Mouse (Mus musculus) hindbrain, embryonic 11.5 days (tissue): ENCODE measurements around the gene Tet1. TPM values are rescaled to one million over a fixed set of nuclear protein-coding genes. Genes with fewer than 3 reads are reported as not detected.
"Not testable (repeated sequence)": the region's sequence is repeated elsewhere in the genome, so short reads cannot be mapped to it uniquely, and the experiment has no call there.

ENCODE experiments used
- ATAC-seq: fragments of 200-750 bp; cut with Nextera tagmentation; 2 replicates; pipeline ENCODE4 v1.8.0; 2017; ENCODE audit warnings: mild to moderate bottlenecking, moderate TSS enrichment, moderate library complexity; ENCODE audit not compliant: low FRiP score
- DNase-seq: peaks from one replicate; pipeline ENCODE4 v3.0.0-alpha.2; 2015; ENCODE audit warnings: low spot score
- H3K27ac ChIP-seq: fragments of 300-500 bp; sonication (generic); 2 replicates; pipeline ENCODE4 v1.5.1; 2014; ENCODE audit warnings: mild to moderate bottlenecking, low read depth, low read length
- H3K27me3 ChIP-seq: fragments of 300-500 bp; sonication (generic); 2 replicates; pipeline ENCODE4 v1.6.1; 2014; ENCODE audit warnings: mild to moderate bottlenecking, low read length, moderate library complexity, mixed read lengths; ENCODE audit not compliant: control insufficient read depth, insufficient read depth
- H3K36me3 ChIP-seq: fragments of 300-500 bp; sonication (generic); 2 replicates; pipeline ENCODE4 v1.6.1; 2014; ENCODE audit warnings: mild to moderate bottlenecking, low read length, moderate library complexity, mixed read lengths; ENCODE audit not compliant: control insufficient read depth, insufficient read depth
- H3K4me1 ChIP-seq: fragments of 300-500 bp; sonication (generic); replicated peaks from 2 replicates; pipeline ENCODE4 v1.6.1; 2014; ENCODE audit warnings: low read length, mixed read lengths; ENCODE audit not compliant: control insufficient read depth, insufficient read depth
- H3K4me2 ChIP-seq: fragments of 300-500 bp; sonication (generic); replicated peaks from 2 replicates; pipeline ENCODE4 v1.6.1; 2014; ENCODE audit warnings: mild to moderate bottlenecking, low read depth, low read length
- H3K4me3 ChIP-seq: fragments of 300-500 bp; sonication (generic); 2 replicates; pipeline ENCODE4 v1.5.1; 2014; ENCODE audit warnings: low read depth, low read length
- H3K9ac ChIP-seq: fragments of 300-500 bp; sonication (generic); 2 replicates; pipeline ENCODE4 v1.6.1; 2014; ENCODE audit warnings: low read depth, low read length
- H3K9me3 ChIP-seq: fragments of 300-500 bp; sonication (generic); 2 replicates; pipeline ENCODE4 v1.6.1; 2016; ENCODE audit warnings: low read length; ENCODE audit not compliant: control insufficient read depth
- WGBS: fragments of 180-500 bp; shearing (Covaris S2); extraction: QIAGEN DNeasy Blood & Tissue Kit; methylation state at CpG from one replicate; pipeline ENCODE4 v1.1.7; 2014; 5-methylcytosine and 5-hydroxymethylcytosine counted together
- polyA plus RNA-seq: library from polyadenylated mRNA; unstranded; fragments of >200 nt; fragmentation: Nextera tagmentation; extraction: Ambion mirVana; gene quantifications from 2 replicates; pipeline ENCODE4 v1.2.1, GENCODE M21; 2014

Gene Tet1
- 32.9 and 41.5 TPM in 2 replicates for polyA plus RNA-seq

GRCm38 (mm10) chr10:62908896-62909295, at the start of gene Tet1:
TSS of gene Tet1 (minus strand) at chr10:62908996.
- H3K4me3 ChIP-seq, DNase-seq, H3K4me2 ChIP-seq, H3K9me3 ChIP-seq, H3K36me3 ChIP-seq, H3K27me3 ChIP-seq, H3K27ac ChIP-seq, ATAC-seq, H3K9ac ChIP-seq, H3K4me1 ChIP-seq: not testable (repeated sequence)
- WGBS: no CpG with 5 or more reads among the region's 1 CpGs

DNA sequence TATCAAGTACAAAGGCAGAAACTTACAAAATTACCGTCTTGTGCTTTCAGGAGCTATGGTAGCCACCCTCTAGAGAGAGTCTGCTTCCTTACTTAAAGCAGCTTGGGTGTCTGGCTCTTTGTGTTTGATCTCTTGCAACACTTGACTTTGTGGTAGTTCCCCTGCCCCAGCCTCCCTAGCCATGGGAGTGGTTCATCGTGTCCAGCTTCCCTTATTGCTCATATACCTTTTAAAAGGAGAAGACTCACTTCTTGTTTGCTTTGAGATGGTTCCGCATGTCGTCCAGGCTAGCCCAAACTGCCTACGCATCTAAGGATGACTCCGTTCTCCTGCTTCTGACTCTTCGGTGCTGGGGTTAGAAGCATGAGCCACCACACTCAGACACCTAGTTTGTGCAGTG, 39.8 kb upstream of the Tet1 start:
- Histone ChIP-seq H3K4me2 (no peak overlapping the region), H3K9me3 (no peaks in the 10 kb centered on the region), H3K4me3 (no peak overlapping the region), H3K4me1 (no peaks in the 10 kb centered on the region), H3K27me3 (no peaks in the 10 kb centered on the region), H3K27ac (no peak overlapping the region), H3K36me3 (no peaks in the 10 kb centered on the region), H3K9ac (no peak overlapping the region)
- WGBS: 97% methylated on average over 7 of the region's 7 CpGs
- ATAC-seq (no peak), DNase-seq (no peak)

GRCm38 (mm10) chr10:62946738-62947471, 38.1 kb upstream of the Tet1 start, which contains the start of gene Dna2:
TSS of gene Dna2 (plus strand) at chr10:62947026.
- ATAC-seq (peak; percentile 91), DNase-seq (peak; percentile 93)
- H3K4me1 ChIP-seq: no peaks in the 10 kb centered on the region
- WGBS: under 1% methylated on average over 60 of the region's 68 CpGs
- H3K4me2 ChIP-seq: peak within 1 kb of the TSS; percentile 66
- H3K27ac ChIP-seq: peak within 1 kb of the TSS; percentile 83
- peak within 1 kb of the TSS; percentile 80 for H3K9ac ChIP-seq
- H3K36me3 ChIP-seq: no peaks in the 10 kb centered on the region
- H3K9me3 ChIP-seq: no peaks in the 10 kb centered on the region
- no peaks in the 10 kb centered on the region for H3K27me3 ChIP-seq
- peak within 1 kb of the TSS; percentile 65 for H3K4me3 ChIP-seq

GRCm38 (mm10) chr10:62944975-62945580, 36.3 kb upstream of the Tet1 start:
- no peak for DNase-seq
- H3K27me3 ChIP-seq: no peaks in the 10 kb centered on the region
- H3K4me2 ChIP-seq: no peak overlapping the region
- H3K4me3 ChIP-seq: no peak overlapping the region
- no peaks in the 10 kb centered on the region for H3K9me3 ChIP-seq
- H3K27ac ChIP-seq: no peak overlapping the region
- 87% methylated on average over 10 of the region's 10 CpGs for WGBS
- no peak for ATAC-seq
- no peaks in the 10 kb centered on the region for H3K36me3 ChIP-seq
- no peak overlapping the region for H3K9ac ChIP-seq
- no peaks in the 10 kb centered on the region for H3K4me1 ChIP-seq

GRCm38 (mm10) chr10:62932381-62932780, 23.6 kb upstream of the Tet1 start:
- 86% methylated on average over 1 of the region's 1 CpGs for WGBS

GRCm38 (mm10) chr10:62924096-62924635, 15.4 kb upstream of the Tet1 start:
- ATAC-seq: no peak
- H3K27me3 ChIP-seq: no peaks in the 10 kb centered on the region
- H3K4me3 ChIP-seq: no peak overlapping the region
- H3K9ac ChIP-seq: no peak overlapping the region
- H3K4me1 ChIP-seq: no peaks in the 10 kb centered on the region
- H3K4me2 ChIP-seq: no peak overlapping the region
- H3K27ac ChIP-seq: no peak overlapping the region
- no peaks in the 10 kb centered on the region for H3K9me3 ChIP-seq
- 85% methylated on average over 4 of the region's 4 CpGs for whole genome bisulfite sequencing
- DNase-seq: no peak
- peaks cover 5% of the 10 kb centered on the region; the same call in 1 of the 2 replicates for H3K36me3 ChIP-seq

More at GRCm38 (mm10) chr10:62932381-62932780, 23.6 kb upstream of the Tet1 start:
- Histone ChIP-seq H3K4me2 (no peak overlapping the region), H3K4me3 (no peak overlapping the region), H3K27ac (no peak overlapping the region), H3K27me3 (no peaks in the 10 kb centered on the region), H3K36me3 (peaks cover 8% of the 10 kb centered on the region; the same call in 1 of the 2 replicates), H3K9me3 (no peaks in the 10 kb centered on the region), H3K4me1 (no peaks in the 10 kb centered on the region), H3K9ac (no peak overlapping the region)
- no peak for DNase-seq
- no peak for ATAC-seq

DNA sequence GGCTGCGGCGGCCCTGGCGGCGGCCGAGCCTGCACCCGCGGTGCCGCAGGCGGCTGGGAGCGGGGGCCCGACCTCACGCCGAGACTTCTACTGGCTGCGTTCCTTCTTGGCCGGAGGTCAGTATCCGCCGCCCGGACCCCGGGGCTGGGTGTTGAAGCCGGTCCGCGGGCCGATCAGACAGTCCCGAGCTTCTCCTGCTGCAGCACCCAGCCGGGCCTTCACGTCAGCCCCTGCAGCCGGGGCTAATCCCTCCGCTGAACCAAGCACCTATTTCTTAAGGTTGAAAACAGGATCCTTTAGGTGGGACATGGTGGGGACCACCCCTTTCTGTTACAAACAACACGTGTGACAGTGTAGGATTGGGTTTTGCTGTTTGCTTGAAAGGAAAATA, 12.0 kb upstream of the Tet1 start:
- Histone ChIP-seq H3K4me1 (no peaks in the 10 kb centered on the region), H3K4me3 (peak overlapping the region; percentile 95), H3K4me2 (peak overlapping the region; percentile 79), H3K9ac (peak overlapping the region; percentile 92), H3K36me3 (no peaks in the 10 kb centered on the region), H3K27ac (peak overlapping the region; percentile 71; the same call in 1 of the 2 replicates), H3K9me3 (no peaks in the 10 kb centered on the region), H3K27me3 (no peaks in the 10 kb centered on the region)
- DNase-seq (no peak), ATAC-seq (peak; percentile 80)
- 0% methylated on average over 29 of the region's 29 CpGs for WGBS

- ATAC-seq (peak; percentile 97), DNase-seq (peak; percentile 99)
- peak within 1 kb of the TSS; percentile 95 for H3K4me3 ChIP-seq
- H3K36me3 ChIP-seq: no peaks in the 10 kb centered on the region
- peak within 1 kb of the TSS; percentile 92 for H3K9ac ChIP-seq
- no peaks in the 10 kb centered on the region for H3K27me3 ChIP-seq
- 7% methylated on average over 49 of the region's 50 CpGs for WGBS
- H3K4me1 ChIP-seq: no peaks in the 10 kb centered on the region
- H3K9me3 ChIP-seq: no peaks in the 10 kb centered on the region
- peak within 1 kb of the TSS; percentile 79 for H3K4me2 ChIP-seq
- peak within 1 kb of the TSS; percentile 71; the same call in 1 of the 2 replicates for H3K27ac ChIP-seq
Measured at GRCm38 (mm10) chr10:62919925-62920765, 11.3 kb upstream of the Tet1 start, which contains the start of gene Slc25a16. TSS of gene Slc25a16 (plus strand) at chr10:62920633.
